Mouse (Mus musculus) heart, embryonic 14.5 days (tissue): ENCODE data around the gene Cacna1c. TPM values are rescaled to one million over a fixed set of nuclear protein-coding genes. Genes with fewer than 3 reads are reported as not detected.

Experiments used
- ATAC-seq: fragments of 200-750 bp; cut with Nextera tagmentation; 2 replicates; pipeline ENCODE4 v1.8.0; 2017; ENCODE audit warnings: low read depth, moderate TSS enrichment; ENCODE audit not compliant: insufficient number of reproducible peaks, insufficient read depth, low FRiP score
- H3K27ac ChIP-seq, 2 experiments: fragments of 200-500 bp in 1 of 2; fragments of 300-500 bp in 1 of 2; sonication (generic) in 1 of 2; replicated peaks in 1 of 2; 2 replicates each; pipeline ENCODE4 v1.5.1; 2012 to 2014; ENCODE audit warnings: low read depth in 2 of 2, low read length in 2 of 2, control low read depth in 1 of 2, mild to moderate bottlenecking in 1 of 2, mixed read lengths in 1 of 2; ENCODE audit not compliant: control insufficient read depth in 1 of 2, insufficient read depth in 1 of 2
- H3K27me3 ChIP-seq: fragments of 300-500 bp; sonication (generic); 2 replicates; pipeline ENCODE4 v1.6.1; 2014; ENCODE audit warnings: mild to moderate bottlenecking, low read length, control low read depth; ENCODE audit not compliant: control insufficient read depth, insufficient read depth
- H3K36me3 ChIP-seq: fragments of 300-500 bp; sonication (generic); 2 replicates; pipeline ENCODE4 v1.6.1; 2014; ENCODE audit warnings: mild to moderate bottlenecking, control low read depth, low read length, mixed read lengths; ENCODE audit not compliant: control insufficient read depth, insufficient read depth
- H3K4me1 ChIP-seq, 2 experiments: fragments of 200-500 bp in 1 of 2; fragments of 300-500 bp in 1 of 2; sonication (generic) in 1 of 2; 2 replicates each; pipeline ENCODE4 v1.6.1; 2012 to 2014; ENCODE audit warnings: low read length in 2 of 2, control low read depth in 1 of 2, mixed read lengths in 1 of 2; ENCODE audit not compliant: control insufficient read depth in 2 of 2, insufficient read depth in 2 of 2
- H3K4me2 ChIP-seq: fragments of 300-500 bp; sonication (generic); 2 replicates; pipeline ENCODE4 v1.6.1; 2014; ENCODE audit warnings: mild to moderate bottlenecking, low read length
- H3K4me3 ChIP-seq, 2 experiments: fragments of 200-500 bp in 1 of 2; fragments of 300-500 bp in 1 of 2; sonication (generic) in 1 of 2; 2 replicates each; pipeline ENCODE4 v1.5.1; 2012 to 2014; ENCODE audit warnings: low read length in 2 of 2, mild to moderate bottlenecking in 2 of 2, control low read depth in 1 of 2, low read depth in 1 of 2, moderate library complexity in 1 of 2; ENCODE audit not compliant: control insufficient read depth in 1 of 2, insufficient read depth in 1 of 2
- H3K9ac ChIP-seq: fragments of 300-500 bp; sonication (generic); 2 replicates; pipeline ENCODE4 v1.6.1; 2014; ENCODE audit warnings: mild to moderate bottlenecking, low read length
- H3K9me3 ChIP-seq: fragments of 300-500 bp; sonication (generic); 2 replicates; pipeline ENCODE4 v1.6.1; 2016; ENCODE audit warnings: low read length, control low read depth; ENCODE audit not compliant: control insufficient read depth
- WGBS: fragments of 180-500 bp; shearing (Covaris S2); extraction: QIAGEN DNeasy Blood & Tissue Kit; methylation state at CpG from one replicate; pipeline ENCODE4 v1.1.7; 2014; 5-methylcytosine and 5-hydroxymethylcytosine counted together
- polyA plus RNA-seq: library from polyadenylated mRNA; unstranded; fragments of >200 nt; fragmentation: Nextera tagmentation; extraction: Ambion mirVana; gene quantifications from 2 replicates; pipeline ENCODE4 v1.2.1, GENCODE M21; 2014

Gene Cacna1c
- polyA plus RNA-seq, 1 experiment from 2014 or later: 60.9 TPM

DNA sequence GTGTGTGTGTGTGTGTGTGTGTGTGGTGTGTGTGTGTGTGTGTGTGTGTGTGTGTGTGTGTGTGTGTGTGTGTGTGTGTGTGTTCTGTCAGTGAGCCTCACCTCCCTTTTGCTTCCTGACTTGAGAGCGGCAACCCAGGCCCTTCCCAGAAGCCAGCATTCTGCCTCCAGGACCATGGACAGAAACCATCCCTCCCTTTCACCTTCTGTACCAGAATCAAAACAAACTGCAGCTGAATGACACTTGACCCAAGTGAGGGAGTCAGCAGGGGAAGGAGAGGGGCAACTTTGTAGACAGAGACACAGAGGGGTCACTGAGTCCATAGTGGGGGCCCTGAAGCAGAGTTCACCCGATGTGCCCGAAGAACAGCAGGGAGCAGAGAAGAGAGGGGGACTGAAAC, 36.8 kb upstream of the Cacna1c start:
- 46% methylated on average over 3 of the region's 3 CpGs for WGBS
- H3K4me1 ChIP-seq: peaks cover 0 to 7% of the 10 kb centered on the region in 2 experiments; a peak in 1 of 4 replicates
- no peak overlapping the region for H3K27ac ChIP-seq
- ATAC-seq: no peak
- no peak overlapping the region for H3K4me2 ChIP-seq
- H3K36me3 ChIP-seq: no peaks in the 10 kb centered on the region
- no peak overlapping the region for H3K9ac ChIP-seq
- no peak overlapping the region for H3K4me3 ChIP-seq
- no peaks in the 10 kb centered on the region for H3K9me3 ChIP-seq
- H3K27me3 ChIP-seq: no peaks in the 10 kb centered on the region

DNA sequence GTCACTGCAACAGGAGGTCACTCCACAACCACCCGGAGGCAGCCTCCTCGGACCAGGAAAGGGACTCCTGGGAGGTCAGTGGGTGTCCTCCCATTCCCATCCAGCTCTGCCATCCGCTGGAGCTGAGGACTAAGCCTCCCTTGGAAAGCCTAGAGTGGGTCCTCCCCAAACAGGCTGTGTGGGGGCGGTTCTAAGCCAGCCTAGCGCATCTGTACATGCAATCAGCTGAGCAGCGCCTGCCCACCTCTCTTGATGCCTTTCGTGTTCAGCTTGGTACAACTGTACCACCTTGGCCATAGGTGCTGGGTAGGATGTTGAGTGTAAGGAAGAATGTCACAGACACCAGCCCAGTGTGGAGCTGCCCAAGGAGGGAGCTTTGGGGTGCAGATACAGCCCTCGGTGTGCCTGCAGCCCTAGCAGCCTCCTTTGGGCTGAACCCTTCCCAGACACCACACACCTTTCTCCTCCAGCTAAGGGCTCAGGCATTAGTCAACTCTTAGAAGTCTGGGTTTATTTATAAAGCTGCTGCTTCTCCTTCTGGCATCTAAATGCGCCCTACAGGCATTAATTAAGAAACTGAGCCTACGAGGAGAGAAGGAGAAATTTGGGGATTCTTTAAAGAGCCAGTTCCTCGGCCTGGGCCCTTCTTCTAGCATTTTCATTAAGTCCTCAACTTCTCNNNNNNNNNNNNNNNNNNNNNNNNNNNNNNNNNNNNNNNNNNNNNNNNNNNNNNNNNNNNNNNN, 32.8 kb upstream of the Cacna1c start:
- ATAC-seq: no peak
- Histone ChIP-seq H3K4me2 (no peak overlapping the region), H3K36me3 (no peaks in the 10 kb centered on the region), H3K4me3 (no peak overlapping the region), H3K27ac (no peak overlapping the region), H3K9me3 (no peaks in the 10 kb centered on the region), H3K4me1 (no peaks in the 10 kb centered on the region; a peak in 1 of 4 replicates), H3K9ac (no peak overlapping the region), H3K27me3 (no peaks in the 10 kb centered on the region)
- WGBS: 76% methylated on average over 11 of the region's 11 CpGs

GRCm38 (mm10) chr6:119227001-119227400, 30.8 kb upstream of the Cacna1c start:
- Histone ChIP-seq H3K4me3 (no peak overlapping the region), H3K27ac (no peak overlapping the region), H3K4me2 (no peak overlapping the region), H3K36me3 (no peaks in the 10 kb centered on the region), H3K9ac (no peak overlapping the region), H3K9me3 (no peaks in the 10 kb centered on the region), H3K27me3 (no peaks in the 10 kb centered on the region), H3K4me1 (no peaks in the 10 kb centered on the region; a peak in 1 of 4 replicates)
- ATAC-seq: no peak
- 81% methylated on average over 8 of the region's 8 CpGs for WGBS

DNA sequence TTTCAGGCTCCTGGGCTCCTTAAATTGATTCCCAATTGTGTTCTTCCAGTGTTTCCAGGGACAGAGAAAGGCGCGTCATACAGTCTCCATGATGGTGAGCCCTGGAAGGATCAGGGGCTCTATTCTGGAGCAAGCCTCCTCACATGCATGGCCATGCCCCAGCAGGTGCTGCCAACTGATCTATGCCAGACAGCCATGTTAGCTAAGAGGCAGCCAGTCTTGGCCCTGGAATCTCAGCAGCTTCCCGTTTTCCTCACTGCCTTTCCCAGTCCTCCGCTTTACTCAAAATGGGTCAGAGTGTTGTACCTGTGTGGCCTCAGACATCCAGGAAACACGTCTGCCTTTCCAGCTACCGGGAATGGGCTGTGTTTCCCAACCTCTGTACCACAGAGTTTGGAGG, 29.5 kb upstream of the Cacna1c start:
- H3K4me2 ChIP-seq: no peak overlapping the region
- no peak overlapping the region for H3K9ac ChIP-seq
- no peak for ATAC-seq
- H3K4me1 ChIP-seq: no peaks in the 10 kb centered on the region; a peak in 1 of 4 replicates
- no peaks in the 10 kb centered on the region for H3K36me3 ChIP-seq
- WGBS: 85% methylated on average over 6 of the region's 6 CpGs
- no peak overlapping the region for H3K4me3 ChIP-seq
- H3K27me3 ChIP-seq: no peaks in the 10 kb centered on the region
- H3K9me3 ChIP-seq: no peaks in the 10 kb centered on the region
- H3K27ac ChIP-seq: no peak overlapping the region

DNA sequence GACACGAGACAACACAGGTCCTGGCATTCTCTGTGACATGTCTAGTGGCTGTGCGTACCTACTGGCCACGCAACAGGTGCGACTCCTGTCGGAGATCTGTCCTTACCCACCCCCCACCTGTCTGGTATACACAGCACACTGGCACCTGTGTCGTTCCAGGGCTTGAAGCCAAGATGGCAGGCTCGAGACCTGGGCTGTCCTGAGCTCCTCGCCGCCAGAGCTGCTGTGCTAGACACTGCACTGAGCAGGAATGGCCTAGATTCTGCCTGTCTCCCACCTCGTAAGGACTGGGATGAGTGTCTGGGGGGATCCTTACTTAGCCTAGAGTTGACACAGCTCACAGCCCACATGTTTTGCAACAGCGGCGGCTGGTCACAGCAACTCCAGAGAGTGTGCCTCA, 29.0 kb upstream of the Cacna1c start:
- H3K4me3 ChIP-seq: no peak overlapping the region

DNA sequence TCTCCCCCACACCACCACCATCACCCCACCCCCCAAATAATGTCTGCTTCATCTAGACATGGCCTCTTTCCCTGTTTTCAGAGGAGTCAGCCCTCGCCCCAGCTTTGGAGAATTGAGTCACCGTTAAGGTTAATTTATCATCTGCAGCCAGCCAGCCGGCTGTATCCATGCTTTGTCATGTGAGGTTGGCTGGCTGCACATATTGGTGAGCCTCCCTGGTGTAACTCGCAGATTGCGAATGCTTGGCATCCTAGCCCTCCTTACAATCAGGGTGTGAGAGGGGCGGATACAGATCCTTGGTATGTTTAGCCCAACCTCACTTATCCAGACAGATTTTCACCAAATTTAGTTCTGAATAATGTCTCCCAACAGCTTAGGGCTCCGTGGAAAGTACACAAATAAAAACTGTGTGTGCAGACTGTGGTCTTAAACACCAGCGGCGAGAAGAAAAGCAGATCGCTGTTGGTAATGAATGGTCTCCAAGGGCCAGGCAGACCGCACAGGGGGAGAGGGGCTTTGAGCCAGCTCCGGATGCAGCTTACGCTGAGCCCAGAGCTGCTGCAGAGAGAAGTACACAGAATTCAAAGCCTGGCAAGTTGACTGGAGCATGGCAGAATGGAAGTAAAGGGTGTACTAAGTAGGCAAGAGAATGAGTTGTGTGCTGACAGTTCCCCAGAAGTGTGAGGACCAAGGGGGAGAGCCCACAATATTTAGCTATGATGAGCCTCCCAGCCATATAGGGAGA, 28.4 kb upstream of the Cacna1c start:
- no peak overlapping the region for H3K27ac ChIP-seq
- 79% methylated on average over 13 of the region's 13 CpGs for WGBS
- H3K9me3 ChIP-seq: no peaks in the 10 kb centered on the region
- ATAC-seq: no peak
- H3K36me3 ChIP-seq: no peaks in the 10 kb centered on the region
- no peaks in the 10 kb centered on the region for H3K27me3 ChIP-seq
- H3K4me1 ChIP-seq: peaks cover 2 to 5% of the 10 kb centered on the region in 2 experiments; a peak in 1 of 4 replicates
- H3K4me3 ChIP-seq: no peak overlapping the region
- no peak overlapping the region for H3K9ac ChIP-seq
- H3K4me2 ChIP-seq: no peak overlapping the region

More for the DNA sequence above, 29.0 kb upstream of the Cacna1c start:
- Histone ChIP-seq H3K9me3 (no peaks in the 10 kb centered on the region), H3K27ac (no peak overlapping the region), H3K27me3 (no peaks in the 10 kb centered on the region), H3K36me3 (no peaks in the 10 kb centered on the region), H3K9ac (no peak overlapping the region), H3K4me2 (no peak overlapping the region), H3K4me1 (no peaks in the 10 kb centered on the region; a peak in 1 of 4 replicates)
- ATAC-seq: no peak
- WGBS: 83% methylated on average over 12 of the region's 12 CpGs

DNA sequence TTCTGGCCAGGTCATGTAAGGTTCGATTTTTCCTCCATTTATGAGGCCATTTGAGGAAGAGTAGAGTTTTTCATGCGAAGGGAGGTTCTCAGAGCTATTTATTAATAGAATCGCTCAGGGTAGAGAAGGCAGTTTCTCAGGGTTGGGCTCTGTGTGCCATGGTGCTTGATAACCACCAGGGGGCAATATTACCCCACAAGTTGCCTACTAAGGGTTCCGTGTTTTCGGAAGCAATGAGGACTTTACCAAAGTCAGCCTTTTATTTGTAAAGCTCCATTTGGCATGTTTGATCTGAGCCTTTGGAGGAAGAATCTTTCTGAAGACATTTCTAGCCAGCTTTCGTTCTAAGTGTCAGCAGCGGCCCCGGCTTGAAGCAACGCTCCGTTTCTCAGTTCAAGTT, 24.1 kb upstream of the Cacna1c start:
- Histone ChIP-seq H3K9ac (no peak overlapping the region), H3K4me3 (no peak overlapping the region), H3K9me3 (no peaks in the 10 kb centered on the region), H3K4me1 (peaks cover 20 to 34% of the 10 kb centered on the region in 2 experiments), H3K27ac (no peak overlapping the region), H3K36me3 (no peaks in the 10 kb centered on the region), H3K4me2 (no peak overlapping the region), H3K27me3 (no peaks in the 10 kb centered on the region)
- 37% methylated on average over 10 of the region's 10 CpGs for WGBS
- ATAC-seq: no peak
